Mouse (Mus musculus): ENCODE measurements at regions not wholly inside any gene's neighbourhood (a gene's known extent, or its start where the extent isn't known, plus 50 kb on each side); places are given as distances from the start of the nearest gene placed in this dataset.
"Not testable (repeated sequence)": the region's sequence is repeated elsewhere in the genome, so short reads cannot be mapped to it uniquely, and the experiment has no call there.

- DNase-seq: no peak
These were observed 356.4 kb downstream of the Sox9 start for GRCm38 (mm10) chr11:113138462-113138861.

DNA sequence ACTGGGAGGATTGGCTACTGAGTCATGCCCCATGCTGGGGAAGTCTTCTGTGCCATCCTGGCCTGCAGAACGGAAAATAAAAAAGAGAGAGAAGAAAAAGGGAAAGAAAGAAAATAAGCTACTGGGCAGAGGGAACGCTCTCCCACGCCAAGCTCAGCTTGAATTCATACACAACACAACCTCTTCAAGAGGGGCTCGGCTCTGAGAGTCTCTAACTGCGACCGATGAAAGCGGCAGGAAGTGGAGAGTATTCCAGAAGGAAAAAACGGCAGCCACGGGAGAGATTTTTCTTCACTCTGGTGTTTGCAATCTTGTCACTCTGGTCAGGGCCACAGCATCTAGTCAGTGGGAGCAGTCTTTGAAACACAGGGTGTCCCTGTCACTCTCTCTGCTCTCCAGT is 358.6 kb downstream of the Sox9 start:
- DNase-seq: peak; percentile 47 to 53

DNA sequence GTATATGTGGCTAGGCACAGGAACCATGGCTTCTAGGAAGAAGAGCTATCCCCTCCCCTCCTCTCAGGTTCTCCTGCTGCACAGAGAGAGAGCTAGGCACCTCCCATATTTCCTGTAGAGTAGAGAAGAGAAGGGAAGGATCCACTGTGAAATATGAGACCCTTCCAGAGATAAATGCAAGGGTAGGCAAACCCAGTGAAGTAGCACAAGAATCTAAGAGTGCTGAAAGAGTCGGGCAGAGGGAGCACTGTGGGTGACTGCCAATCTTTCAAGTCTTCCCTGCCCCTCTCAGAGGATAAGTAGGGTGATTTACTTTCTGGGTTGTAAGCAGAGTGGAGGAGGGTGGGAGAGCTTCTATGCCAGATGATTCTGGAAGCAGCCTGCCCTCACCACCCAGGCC is 360.8 kb downstream of the Sox9 start:
- no peak for DNase-seq

- DNase-seq: peak; percentile 88 to 95
These were observed 362.0 kb downstream of the Sox9 start for GRCm38 (mm10) chr11:113143839-113144627.

DNA sequence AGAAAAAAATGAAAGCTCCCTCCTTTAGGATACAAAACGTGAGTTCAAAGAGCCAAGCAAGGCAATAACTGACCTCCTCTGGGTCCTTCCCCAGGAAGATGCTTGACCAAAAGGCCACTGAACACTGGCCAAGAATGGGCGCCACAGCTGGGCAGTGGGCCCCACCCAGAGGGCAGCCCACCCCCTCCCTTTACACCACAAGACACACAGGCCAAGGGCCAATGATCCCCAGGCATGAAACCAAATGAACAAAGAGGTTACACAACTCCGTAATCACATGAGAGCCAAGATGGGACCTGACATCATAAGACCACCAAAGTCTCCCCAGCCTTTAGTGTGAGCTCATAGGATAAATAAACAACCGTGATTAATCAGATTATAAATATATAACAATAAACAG is 363.7 kb downstream of the Sox9 start:
- no peak for DNase-seq

DNA sequence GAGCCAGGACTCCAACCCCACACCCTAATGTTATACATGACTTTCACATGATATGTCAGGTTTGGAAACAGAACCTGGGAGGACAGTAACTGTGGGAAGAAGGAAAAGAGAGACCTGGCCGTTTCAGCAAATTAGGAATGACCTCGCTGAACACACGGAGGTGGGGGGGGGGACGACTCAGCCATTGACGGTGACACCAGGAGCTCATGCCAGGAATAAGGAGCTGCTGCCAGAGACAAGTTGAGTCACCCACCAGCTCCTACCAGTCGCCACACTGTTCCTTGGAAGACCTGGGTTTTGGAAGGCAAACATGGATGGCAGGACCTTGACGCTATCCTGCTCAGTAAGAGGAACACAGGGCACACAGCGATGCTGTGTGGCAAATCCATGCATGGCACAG is 364.7 kb downstream of the Sox9 start:
- DNase-seq: peak in 1 of 2 experiments; percentile 51

DNA sequence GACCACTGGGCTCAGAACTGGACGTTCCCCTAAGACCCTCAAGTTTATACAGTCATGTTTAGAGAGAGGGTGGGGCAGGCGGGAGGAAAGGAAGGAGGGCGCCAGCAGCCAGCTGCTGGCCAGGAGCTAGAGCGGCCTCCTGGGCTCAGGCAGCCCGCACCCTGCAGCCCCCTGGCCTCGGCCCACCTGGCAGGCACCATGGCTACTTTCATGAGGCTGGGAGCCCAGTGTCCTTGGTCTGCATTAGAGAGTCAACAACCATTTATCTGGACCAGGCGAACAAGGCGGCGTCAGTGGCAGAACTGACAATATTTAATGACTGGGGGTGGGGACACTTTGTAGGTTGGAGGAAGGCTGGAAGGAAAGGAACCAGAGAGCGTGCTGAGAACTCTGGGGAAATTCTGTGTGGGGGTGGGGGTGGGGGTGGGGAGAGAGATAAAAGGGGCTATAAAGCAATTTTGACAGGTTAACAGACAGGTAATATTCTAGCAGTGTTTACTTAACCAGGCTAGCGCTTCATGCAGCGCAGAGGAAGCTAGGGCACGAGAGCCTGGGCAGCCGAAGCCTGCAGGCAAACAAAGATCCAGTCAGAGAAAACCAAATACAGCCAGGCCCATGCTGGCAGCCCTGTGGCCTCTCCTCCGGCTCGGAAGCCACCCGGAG is 365.6 kb downstream of the Sox9 start:
- DNase-seq: peak in 1 of 2 experiments; percentile 59

DNA sequence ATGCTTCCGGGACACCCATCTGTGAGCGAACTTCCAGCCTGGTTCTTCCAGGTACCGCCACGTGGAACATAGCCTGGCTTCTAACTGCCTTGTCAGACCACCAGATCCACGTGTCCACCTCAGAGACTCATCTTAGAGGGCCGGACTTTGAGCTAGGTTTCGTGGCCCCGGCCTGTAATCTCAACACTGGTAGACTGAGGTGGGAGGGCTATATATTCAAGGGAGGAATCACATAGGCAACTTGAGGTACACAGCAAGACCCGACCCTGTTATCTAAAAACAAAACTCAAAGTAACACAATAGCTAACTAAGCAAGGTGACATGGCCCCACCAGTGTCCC is 366.1 kb downstream of the Sox9 start:
- DNase-seq: no peak

GRCm38 (mm10) chr11:113155515-113155914 is 373.5 kb downstream of the Sox9 start:
- DNase-seq: no peak

DNA sequence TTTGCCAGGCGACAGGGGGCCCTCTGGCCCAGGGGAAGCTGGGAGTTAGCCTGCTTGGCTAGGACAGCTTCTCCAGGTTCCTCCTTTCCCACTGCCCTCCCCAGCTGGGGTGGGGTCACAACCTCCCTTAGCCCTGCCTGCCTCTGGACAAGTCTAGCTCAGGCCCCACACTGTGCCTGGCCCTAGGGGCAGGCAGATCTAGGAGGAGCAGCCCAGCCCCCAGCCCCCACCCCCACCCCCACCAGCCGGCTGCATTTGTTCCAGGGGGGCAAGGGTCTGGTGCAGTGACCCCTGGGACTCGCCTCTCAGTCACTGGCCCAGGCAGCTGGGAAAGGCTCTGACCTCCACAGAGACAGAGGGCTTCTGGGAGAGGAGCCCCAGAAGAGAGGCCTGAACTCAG is 381.9 kb downstream of the Sox9 start:
- DNase-seq: no peak

DNA sequence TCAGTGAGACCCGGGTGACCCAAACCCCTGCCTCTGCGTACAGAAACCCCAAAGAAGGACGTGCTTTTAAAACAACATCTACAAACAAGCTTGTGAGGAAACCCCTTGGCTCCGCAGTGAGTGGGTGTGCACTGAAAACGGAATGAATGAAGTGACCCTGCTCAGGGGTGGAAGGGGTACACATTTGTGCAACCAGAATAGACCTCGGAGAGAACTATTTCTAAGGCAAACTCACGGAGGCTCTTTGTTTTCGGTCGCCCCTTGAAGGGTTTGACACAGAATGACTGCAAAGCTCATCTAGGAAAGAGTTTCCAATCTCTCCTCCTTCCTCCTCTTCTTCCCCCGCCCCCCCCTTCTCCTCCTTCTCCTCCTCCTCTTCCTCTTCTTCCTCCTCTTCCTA is 382.5 kb downstream of the Sox9 start:
- no peak for DNase-seq

GRCm38 (mm10) chr11:113165069-113165795 is 383.2 kb downstream of the Sox9 start:
- peak; percentile 91 to 92 for DNase-seq

- DNase-seq: peak in 1 of 2 experiments; percentile 42
These were observed 384.5 kb downstream of the Sox9 start for GRCm38 (mm10) chr11:113166517-113166916.

GRCm38 (mm10) chr11:113172497-113173140 is 390.6 kb downstream of the Sox9 start:
- peak; percentile 89 for DNase-seq

- DNase-seq: not testable (repeated sequence)
These were observed 391.3 kb downstream of the Sox9 start for GRCm38 (mm10) chr11:113173317-113173716.

- DNase-seq: no peak
These were observed 392.0 kb downstream of the Sox9 start for GRCm38 (mm10) chr11:113174011-113174507.

GRCm38 (mm10) chr11:113175323-113175722 is 393.3 kb downstream of the Sox9 start:
- DNase-seq: peak; percentile 83 to 86

DNA sequence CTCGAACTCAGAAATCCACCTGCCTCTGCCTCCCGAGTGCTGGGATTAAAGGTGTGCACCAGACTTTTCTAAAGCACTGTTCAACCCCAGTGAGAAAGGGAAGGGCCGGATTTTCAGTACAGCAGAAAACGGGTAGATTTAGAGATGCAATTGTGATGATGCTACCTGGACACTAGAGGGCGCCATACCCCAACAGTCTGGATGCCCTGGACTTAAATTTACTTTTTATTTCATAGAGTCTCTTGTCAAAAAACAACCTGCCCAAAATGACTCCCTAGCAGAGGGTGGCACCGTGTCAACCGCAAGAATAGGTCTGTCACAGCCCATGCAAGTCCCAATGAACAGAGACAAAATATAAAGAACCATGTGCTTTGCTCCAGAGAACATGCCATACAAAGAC is 394.2 kb downstream of the Sox9 start:
- DNase-seq: peak; percentile 80 to 83

- DNase-seq: peak; percentile 77 to 79
These were observed 396.4 kb downstream of the Sox9 start for GRCm38 (mm10) chr11:113178375-113178774.

DNA sequence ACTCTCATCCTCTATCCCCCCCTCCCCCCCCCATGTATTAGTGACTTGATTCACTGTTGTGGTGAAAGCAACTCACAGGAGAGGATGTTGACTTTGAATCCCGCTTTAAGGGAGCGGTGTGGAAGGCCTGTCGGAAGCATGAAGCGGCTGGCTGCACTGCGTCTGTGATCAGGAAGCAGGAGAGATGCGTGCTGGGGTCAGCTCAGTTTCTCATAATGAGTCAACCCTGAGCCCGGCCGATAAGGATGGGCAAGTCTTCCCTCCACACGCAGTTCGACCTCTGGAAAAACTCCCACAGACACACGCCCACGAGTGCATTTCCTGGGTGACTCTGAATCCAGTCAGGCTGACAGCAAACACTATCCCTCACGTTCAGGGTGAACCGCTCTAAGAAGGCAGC is 398.0 kb downstream of the Sox9 start:
- DNase-seq: no peak

DNA sequence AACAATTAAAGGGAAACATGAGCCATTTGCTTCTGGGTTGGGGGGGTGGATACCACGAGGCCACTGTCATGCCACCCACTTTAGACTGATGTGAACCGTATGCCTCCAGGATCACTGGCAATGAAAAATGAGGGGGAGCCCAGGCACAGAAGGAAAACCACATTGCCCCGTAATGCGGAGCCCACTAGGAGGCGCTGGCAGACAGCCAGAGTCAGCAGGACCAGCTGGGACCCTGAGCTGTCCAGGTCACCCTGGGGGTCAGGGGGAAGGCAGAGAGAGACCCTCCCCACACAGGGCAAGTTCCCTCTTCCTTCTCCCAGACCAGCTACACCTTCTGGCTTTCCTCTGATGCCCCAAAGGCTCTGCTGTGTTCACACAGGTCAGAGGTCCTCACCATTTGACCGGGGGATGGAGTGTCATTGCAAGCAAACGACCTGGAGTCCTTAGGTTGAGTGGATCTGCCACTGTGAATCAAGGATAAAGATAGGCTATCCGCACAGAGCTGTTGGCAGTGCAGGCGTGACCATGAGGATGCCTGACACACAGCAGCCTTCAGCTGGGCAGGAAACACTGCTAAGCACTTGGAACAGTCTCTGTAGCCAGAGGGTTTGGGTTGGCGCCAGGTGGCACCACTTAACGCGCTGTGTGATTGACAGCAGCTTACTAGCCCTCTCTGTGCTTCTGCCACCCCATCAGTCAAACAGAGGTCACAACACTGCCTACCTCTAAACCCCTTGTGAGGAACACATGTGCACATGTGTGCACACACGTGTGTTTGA is 400.2 kb downstream of the Sox9 start:
- DNase-seq: peak; percentile 80 to 87

DNA sequence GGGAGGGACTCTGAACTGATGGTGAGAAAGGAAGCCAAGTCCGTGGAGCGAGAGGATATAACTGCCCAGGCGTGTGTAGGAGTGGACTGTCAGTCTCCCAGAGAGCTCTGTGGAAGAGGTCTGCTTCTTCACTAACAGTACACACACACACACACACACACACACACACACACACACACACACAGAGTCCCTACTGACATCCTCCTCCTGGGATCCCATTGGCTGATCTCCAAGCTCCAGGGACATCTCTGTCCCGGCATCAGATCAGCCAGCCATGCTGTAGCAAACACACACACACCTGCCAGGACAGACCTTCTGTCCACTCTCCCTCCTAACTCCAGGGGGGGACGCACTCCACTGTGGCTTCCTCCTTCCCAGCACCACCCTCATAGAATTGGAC is 401.5 kb downstream of the Sox9 start:
- DNase-seq: peak; percentile 71 to 74
